In the genomic region with DNA sequence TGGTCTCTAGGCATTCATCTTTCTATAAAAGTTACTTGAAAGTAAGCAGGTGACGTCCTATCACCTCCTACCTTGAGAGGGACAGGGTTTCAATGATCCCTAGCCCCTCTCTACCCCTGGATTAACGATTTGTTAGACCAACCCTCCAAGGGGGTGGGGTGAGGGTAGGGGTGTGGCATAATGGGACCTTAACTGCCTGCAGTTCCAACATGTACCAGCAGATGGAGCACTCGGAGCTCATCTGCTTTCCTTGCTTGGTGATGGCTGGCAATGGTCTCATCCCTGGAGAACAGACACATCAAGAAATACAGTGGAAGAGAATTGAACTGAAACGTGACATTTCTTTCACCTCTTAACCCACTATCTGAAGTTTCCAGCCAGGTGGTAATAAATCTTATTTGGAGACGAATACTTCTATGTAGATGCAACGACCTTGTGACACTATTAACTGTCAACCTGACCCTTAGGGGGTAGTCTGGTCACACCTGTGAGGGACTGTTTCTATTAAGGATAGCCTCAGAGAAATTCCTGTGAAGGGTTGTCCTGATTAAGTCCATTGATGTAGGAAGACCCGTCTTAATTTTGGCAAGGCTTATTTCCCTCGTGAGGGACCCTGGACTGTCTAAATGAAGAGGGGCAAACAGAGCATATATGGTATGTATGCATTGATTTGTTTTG, we compare ENCODE assay signal across 9 mouse cellular contexts. TPM values are rescaled to one million over a fixed set of nuclear protein-coding genes. Genes with fewer than 3 reads are reported as not detected.
A peak's percentile ranks its signal among the peaks of the same experiment; 100 is the strongest.
DNase-seq lines count a peak whose midpoint lies in the region; ATAC-seq lines count a peak whose summit lies in the region.
"Had no signal": no experiment of that assay in that cellular context is flagged by ENCODE, and none has a peak within 500 bp of the region (broad histone marks: within the 10 kb centered on the region; RNA-seq: fewer than 3 reads in every experiment).

No protein-coding gene starts in this region.

- no peaks in the 10 kb centered on the region for H3K36me3 ChIP-seq in heart, embryonic 12.5 days
- no peaks in the 10 kb centered on the region for H3K36me3 ChIP-seq in kidney, embryonic 16.5 days (ENCODE audit: insufficient read depth, low read length)
- H3K36me3 ChIP-seq in liver, embryonic 11.5 days (ENCODE audit: control insufficient read depth, insufficient read depth, low read length) = no peaks in the 10 kb centered on the region
- no peaks in the 10 kb centered on the region for H3K36me3 ChIP-seq in stomach, embryonic 15.5 days

- no peaks in the 10 kb centered on the region for H3K9me3 ChIP-seq in heart, embryonic 12.5 days (replicated peaks)
- no peaks in the 10 kb centered on the region for H3K9me3 ChIP-seq in kidney, embryonic 16.5 days (ENCODE audit: low read length)
- no peaks in the 10 kb centered on the region for H3K9me3 ChIP-seq in liver, embryonic 11.5 days (ENCODE audit: control insufficient read depth, low read length)
- no peaks in the 10 kb centered on the region for H3K9me3 ChIP-seq in stomach, embryonic 15.5 days

- peak; percentile 75 for DNase-seq in CD4-positive helper T cell, adult 2 months (ENCODE audit: low read depth, low spot score)
- peak; percentile 81 for DNase-seq in brain, adult 2 months (ENCODE audit: low read depth, low spot score)
- peak; percentile 63 for DNase-seq in liver, embryonic 11.5 days (ENCODE audit: low spot score)
- DNase-seq in neural tube, embryonic 10.5 days (ENCODE audit: extremely low spot score, low spot score) = peak; percentile 86

- peak; percentile 83 for ATAC-seq in erythroblast, adult 5-6 weeks (replicated peaks; ENCODE audit: low FRiP score, poor library complexity, severe bottlenecking)
- ATAC-seq in heart, embryonic 12.5 days (ENCODE audit: insufficient number of reproducible peaks, low FRiP score) = peak; percentile 55; the same call in 1 of the 2 replicates
- peak; percentile 86 for ATAC-seq in kidney, embryonic 16.5 days (ENCODE audit: low FRiP score, low TSS enrichment)
- ATAC-seq in liver, embryonic 11.5 days (replicated peaks; ENCODE audit: low FRiP score) = peak; percentile 49
- no peak; the same call in 1 of the 2 replicates for ATAC-seq in stomach, embryonic 15.5 days (ENCODE audit: insufficient read depth, low FRiP score, low read depth)

- H3K4me1 ChIP-seq in heart, embryonic 12.5 days (replicated peaks) = no peaks in the 10 kb centered on the region
- H3K4me1 ChIP-seq in kidney, embryonic 16.5 days (ENCODE audit: insufficient read depth, low read length) = no peaks in the 10 kb centered on the region
- no peaks in the 10 kb centered on the region for H3K4me1 ChIP-seq in liver, embryonic 11.5 days (replicated peaks; ENCODE audit: control insufficient read depth, insufficient read depth, low read length)
- no peaks in the 10 kb centered on the region for H3K4me1 ChIP-seq in stomach, embryonic 15.5 days

- no peak overlapping the region for H3K27ac ChIP-seq in heart, embryonic 12.5 days (ENCODE audit: poor library complexity, severe bottlenecking)
- H3K27ac ChIP-seq in kidney, embryonic 16.5 days (ENCODE audit: low read length) = no peak overlapping the region
- no peak overlapping the region for H3K27ac ChIP-seq in liver, embryonic 11.5 days (ENCODE audit: low read depth, low read length)
- H3K27ac ChIP-seq in stomach, embryonic 15.5 days = no peak overlapping the region

- no peak overlapping the region for H3K9ac ChIP-seq in heart, embryonic 12.5 days
- no peak overlapping the region for H3K9ac ChIP-seq in kidney, embryonic 16.5 days (replicated peaks; ENCODE audit: low read length)
- H3K9ac ChIP-seq in liver, embryonic 11.5 days (ENCODE audit: low read depth, low read length) = no peak overlapping the region
- H3K9ac ChIP-seq in stomach, embryonic 15.5 days = no peak overlapping the region

- no peak overlapping the region for H3K4me3 ChIP-seq in heart, embryonic 12.5 days
- no peak overlapping the region for H3K4me3 ChIP-seq in kidney, embryonic 16.5 days (ENCODE audit: low read length)
- no peak overlapping the region for H3K4me3 ChIP-seq in liver, embryonic 11.5 days (ENCODE audit: low read depth, low read length)
- no peak overlapping the region for H3K4me3 ChIP-seq in stomach, embryonic 15.5 days (replicated peaks)
- H3K4me3 ChIP-seq: erythroblast, embryonic 14.5 days had no signal

- 41% methylated on average over 8 of the region's 8 CpGs for WGBS in heart, embryonic 12.5 days
- WGBS in kidney, embryonic 16.5 days = 34% methylated on average over 8 of the region's 8 CpGs
- WGBS in liver, embryonic 11.5 days = 37% methylated on average over 8 of the region's 8 CpGs
- 36% methylated on average over 8 of the region's 8 CpGs for WGBS in stomach, embryonic 15.5 days

- no peaks in the 10 kb centered on the region; the same call in 1 of the 2 replicates for H3K27me3 ChIP-seq in heart, embryonic 12.5 days (replicated peaks)
- no peaks in the 10 kb centered on the region for H3K27me3 ChIP-seq in kidney, embryonic 16.5 days (ENCODE audit: insufficient read depth, low read length)
- H3K27me3 ChIP-seq in liver, embryonic 11.5 days (replicated peaks; ENCODE audit: control insufficient read depth, insufficient read depth, low read length) = no peaks in the 10 kb centered on the region
- no peaks in the 10 kb centered on the region for H3K27me3 ChIP-seq in stomach, embryonic 15.5 days (replicated peaks)

- peak overlapping the region; percentile 27; the same call in 1 of the 2 replicates for H3K4me2 ChIP-seq in heart, embryonic 12.5 days
- peak overlapping the region; percentile 21 for H3K4me2 ChIP-seq in kidney, embryonic 16.5 days (replicated peaks; ENCODE audit: low read depth, low read length)
- no peak overlapping the region for H3K4me2 ChIP-seq in liver, embryonic 11.5 days
- H3K4me2 ChIP-seq in stomach, embryonic 15.5 days = peak overlapping the region; percentile 19; the same call in 1 of the 2 replicates

RNA-seq across cellular contexts. Expression of gene Srd5a2, which starts 27.1 kb away (rescaled TPM):
- not detected in 2 replicates for total RNA-seq in erythroblast, adult 5-6 weeks (2015; ENCODE audit: low replicate concordance)
- total RNA-seq in erythroblast, adult 5-6 weeks (2017; ENCODE audit: low replicate concordance) = not detected in 2 replicates
- polyA plus RNA-seq in heart, embryonic 12.5 days (2016; fragmentation: Nextera tagmentation; extraction: Ambion mirVana) = not detected in 2 replicates
- 0.10 TPM in 1 of 2 replicates, not detected in the other for polyA plus RNA-seq in kidney, embryonic 16.5 days (2015; fragmentation: Nextera tagmentation; extraction: Ambion mirVana)
- not detected in 2 replicates for polyA plus RNA-seq in liver, embryonic 11.5 days (2014; fragmentation: Nextera tagmentation; extraction: Ambion mirVana)
- polyA plus RNA-seq in stomach, embryonic 15.5 days (2015; fragmentation: Nextera tagmentation; extraction: Ambion mirVana) = not detected in 2 replicates
- polyA plus RNA-seq: erythroblast, embryonic 14.5 days had no signal
